Mouse (Mus musculus) stomach, embryonic 14.5 days (tissue): Measurements from ENCODE around the gene Mycbp2. TPM values are rescaled to one million over a fixed set of nuclear protein-coding genes. Genes with fewer than 3 reads are reported as not detected.
A peak's percentile ranks its signal among the peaks of the same experiment; 100 is the strongest.

Experiments used
- ATAC-seq: fragments of 200-750 bp; cut with Nextera tagmentation; 2 replicates; pipeline ENCODE4 v1.8.0; 2017; ENCODE audit warnings: low read depth, moderate TSS enrichment; ENCODE audit not compliant: insufficient number of reproducible peaks, insufficient read depth, low FRiP score
- H3K27ac ChIP-seq: fragments of 300-500 bp; sonication (generic); 2 replicates; pipeline ENCODE4 v1.5.1; 2014; ENCODE audit warnings: mild to moderate bottlenecking, low read length, moderate library complexity, mixed read lengths
- H3K27me3 ChIP-seq: fragments of 300-500 bp; sonication (generic); 2 replicates; pipeline ENCODE4 v1.6.1; 2014; ENCODE audit warnings: low read length, control low read depth, mixed read lengths; ENCODE audit not compliant: control insufficient read depth, insufficient read depth
- H3K36me3 ChIP-seq: fragments of 300-500 bp; sonication (generic); 2 replicates; pipeline ENCODE4 v1.6.1; 2014; ENCODE audit warnings: mild to moderate bottlenecking, control low read depth, low read length, moderate library complexity, mixed read lengths; ENCODE audit not compliant: control insufficient read depth, insufficient read depth
- H3K4me1 ChIP-seq: fragments of 300-500 bp; sonication (generic); 2 replicates; pipeline ENCODE4 v1.6.1; 2014; ENCODE audit warnings: low read length, control low read depth, mixed read lengths; ENCODE audit not compliant: control insufficient read depth, insufficient read depth
- H3K4me2 ChIP-seq: fragments of 300-500 bp; sonication (generic); replicated peaks from 2 replicates; pipeline ENCODE4 v1.6.1; 2014; ENCODE audit warnings: low read depth, low read length, control low read depth
- H3K4me3 ChIP-seq: fragments of 300-500 bp; sonication (generic); 2 replicates; pipeline ENCODE4 v1.5.1; 2014; ENCODE audit warnings: low read depth, low read length, control low read depth
- H3K9ac ChIP-seq: fragments of 300-500 bp; sonication (generic); replicated peaks from 2 replicates; pipeline ENCODE4 v1.6.1; 2014; ENCODE audit warnings: low read depth, mild to moderate bottlenecking, control low read depth, low read length, moderate library complexity, mixed read lengths
- H3K9me3 ChIP-seq: fragments of 300-500 bp; sonication (generic); 2 replicates; pipeline ENCODE4 v1.6.1; 2016; ENCODE audit warnings: low read depth, low read length, control low read depth; ENCODE audit not compliant: control insufficient read depth
- WGBS: fragments of 180-500 bp; shearing (Covaris S2); extraction: QIAGEN DNeasy Blood & Tissue Kit; methylation state at CpG from one replicate; pipeline ENCODE4 v1.1.7; 2014; 5-methylcytosine and 5-hydroxymethylcytosine counted together
- polyA plus RNA-seq: library from polyadenylated mRNA; unstranded; fragments of >200 nt; fragmentation: Nextera tagmentation; extraction: Ambion mirVana; gene quantifications from 2 replicates; pipeline ENCODE4 v1.2.1, GENCODE M21; 2014

The Mycbp2 gene
- polyA plus RNA-seq, 1 experiment from 2014 or later = 37.8 TPM

DNA sequence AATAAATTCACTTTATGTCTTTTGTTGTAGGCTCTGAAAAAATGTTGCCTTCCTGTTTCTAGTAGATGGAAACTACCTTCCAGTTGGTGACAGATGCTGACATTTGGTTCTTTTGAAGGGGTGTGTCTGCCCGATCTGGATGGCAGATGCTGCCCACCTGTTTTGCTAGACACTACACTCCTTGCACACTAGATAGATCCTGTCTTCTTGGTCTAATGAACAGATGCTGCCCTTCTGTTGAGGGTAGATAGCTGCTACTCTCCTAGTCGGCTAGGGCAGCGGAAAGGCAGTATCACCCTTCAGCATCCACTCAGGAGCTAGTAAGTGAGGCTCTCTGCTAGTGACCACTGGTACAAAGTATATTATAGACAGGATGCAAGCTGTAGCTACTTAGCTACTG lies 9.5 kb upstream of the Mycbp2 start:
- Histone ChIP-seq H3K4me3 (no peak overlapping the region), H3K9me3 (no peaks in the 10 kb centered on the region), H3K4me2 (no peak overlapping the region), H3K27ac (no peak overlapping the region), H3K9ac (no peak overlapping the region), H3K36me3 (no peaks in the 10 kb centered on the region), H3K4me1 (no peaks in the 10 kb centered on the region), H3K27me3 (no peaks in the 10 kb centered on the region)
- ATAC-seq = no peak
- 65% methylated on average over 3 of the region's 3 CpGs for WGBS

- H3K9ac ChIP-seq = no peak overlapping the region
- H3K36me3 ChIP-seq = no peaks in the 10 kb centered on the region
- no peak overlapping the region for H3K4me3 ChIP-seq
- no peak overlapping the region for H3K27ac ChIP-seq
- peak overlapping the region; percentile 21 for H3K4me2 ChIP-seq
- H3K27me3 ChIP-seq = no peaks in the 10 kb centered on the region
- peak; percentile 39; the same call in 1 of the 2 replicates for ATAC-seq
- WGBS = 34% methylated on average over 16 of the region's 18 CpGs
- no peaks in the 10 kb centered on the region for H3K9me3 ChIP-seq
- no peaks in the 10 kb centered on the region for H3K4me1 ChIP-seq
Measured at GRCm38 (mm10) chr14:103354396-103355352, 8.1 kb upstream of the Mycbp2 start.

DNA sequence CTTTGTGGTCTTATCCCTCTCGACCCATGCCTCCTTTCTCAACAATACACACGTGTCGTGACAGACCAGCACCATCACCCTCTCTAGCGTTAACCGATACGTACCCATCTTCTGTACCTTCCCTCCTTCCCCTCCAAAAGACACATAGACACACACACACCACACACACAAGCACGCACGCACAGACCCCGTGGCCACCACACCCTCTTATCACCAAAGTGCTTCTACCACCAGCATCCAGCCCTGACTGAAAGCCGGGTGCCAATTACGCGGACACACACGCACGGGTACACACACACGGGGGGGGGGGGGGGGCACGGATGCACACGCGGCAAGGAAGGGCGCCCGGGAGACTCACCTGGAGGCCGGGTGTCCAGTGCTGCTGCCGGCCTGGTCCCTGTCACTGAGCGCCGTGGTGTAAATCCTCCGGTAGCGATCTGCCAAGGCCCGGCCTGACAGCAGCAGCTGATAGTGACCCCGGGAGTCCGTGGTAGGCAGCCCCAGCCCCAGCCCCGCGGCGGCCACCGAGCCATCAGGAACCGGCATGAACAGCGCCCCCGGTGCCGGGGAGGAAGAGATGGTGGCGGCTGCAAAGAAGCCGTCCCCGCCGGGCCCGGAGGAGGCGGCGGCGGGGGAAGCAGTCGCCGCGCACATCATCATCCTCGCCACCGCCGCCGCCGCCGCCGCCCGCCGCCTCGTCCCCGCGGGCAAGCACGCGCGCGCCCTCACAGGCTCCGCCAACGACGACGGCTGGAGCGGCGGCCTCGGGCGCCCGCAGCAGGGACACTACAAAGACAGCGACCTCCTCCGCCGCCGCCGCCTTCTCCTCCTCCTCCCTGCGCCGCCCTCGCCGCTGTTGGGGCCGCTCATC lies 521 bp downstream of the Mycbp2 start:
- Histone ChIP-seq H3K4me1 (peaks cover 12% of the 10 kb centered on the region), H3K36me3 (no peaks in the 10 kb centered on the region), H3K4me3 (peak overlapping the region; percentile 86), H3K9ac (peak overlapping the region; percentile 68), H3K9me3 (no peaks in the 10 kb centered on the region), H3K27ac (peak overlapping the region; percentile 68), H3K27me3 (no peaks in the 10 kb centered on the region), H3K4me2 (peak overlapping the region; percentile 57)
- peak; percentile 34 for ATAC-seq
- WGBS = under 1% methylated on average over 49 of the region's 83 CpGs

DNA sequence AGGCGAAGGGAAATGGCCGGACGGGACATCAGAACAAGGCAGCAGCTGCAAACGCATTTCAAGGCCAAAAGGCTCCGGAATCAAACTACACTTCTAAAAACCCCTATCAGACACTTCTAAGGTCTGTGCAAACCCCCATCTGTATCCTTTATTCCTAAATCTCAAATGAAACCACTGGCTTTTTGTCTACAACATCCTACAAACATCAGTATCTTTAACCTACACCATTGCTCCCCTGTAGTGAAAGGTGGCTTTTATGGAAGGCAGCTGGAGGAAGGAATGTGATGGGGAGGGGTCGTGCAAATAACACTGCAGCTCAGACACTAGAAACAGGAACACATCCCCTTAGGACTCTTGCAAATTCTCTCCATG lies 1.1 kb downstream of the Mycbp2 start:
- Histone ChIP-seq H3K27ac (peak overlapping the region; percentile 68; the same call in 1 of the 2 replicates), H3K4me2 (peak overlapping the region; percentile 57), H3K9me3 (no peaks in the 10 kb centered on the region), H3K4me3 (peak overlapping the region; percentile 86), H3K36me3 (no peaks in the 10 kb centered on the region), H3K9ac (peak overlapping the region; percentile 68), H3K27me3 (no peaks in the 10 kb centered on the region), H3K4me1 (peaks cover 12% of the 10 kb centered on the region)
- WGBS = 3% methylated on average over 6 of the region's 6 CpGs
- ATAC-seq = no peak

GRCm38 (mm10) chr14:103345011-103345410 lies 1.6 kb downstream of the Mycbp2 start:
- peak overlapping the region; percentile 68; the same call in 1 of the 2 replicates for H3K9ac ChIP-seq
- 44% methylated on average over 2 of the region's 2 CpGs for WGBS
- H3K27me3 ChIP-seq = no peaks in the 10 kb centered on the region
- H3K9me3 ChIP-seq = no peaks in the 10 kb centered on the region
- H3K4me2 ChIP-seq = peak overlapping the region; percentile 57
- peaks cover 12% of the 10 kb centered on the region for H3K4me1 ChIP-seq
- H3K4me3 ChIP-seq = peak overlapping the region; percentile 86
- no peaks in the 10 kb centered on the region for H3K36me3 ChIP-seq
- H3K27ac ChIP-seq = no peak overlapping the region
- no peak for ATAC-seq

GRCm38 (mm10) chr14:103343791-103344190 lies 2.8 kb downstream of the Mycbp2 start:
- H3K9me3 ChIP-seq = no peaks in the 10 kb centered on the region
- no peak overlapping the region for H3K9ac ChIP-seq
- no peak overlapping the region for H3K27ac ChIP-seq
- no peaks in the 10 kb centered on the region for H3K27me3 ChIP-seq
- no peaks in the 10 kb centered on the region for H3K36me3 ChIP-seq
- no peak overlapping the region for H3K4me3 ChIP-seq
- peaks cover 12% of the 10 kb centered on the region for H3K4me1 ChIP-seq
- no peak for ATAC-seq
- 57% methylated on average over 5 of the region's 5 CpGs for WGBS
- no peak overlapping the region for H3K4me2 ChIP-seq

- H3K9me3 ChIP-seq = no peaks in the 10 kb centered on the region
- H3K4me2 ChIP-seq = no peak overlapping the region
- WGBS = 76% methylated on average over 1 of the region's 1 CpGs
- no peak overlapping the region for H3K27ac ChIP-seq
- no peaks in the 10 kb centered on the region for H3K27me3 ChIP-seq
- no peak for ATAC-seq
- H3K36me3 ChIP-seq = no peaks in the 10 kb centered on the region
- peaks cover 12% of the 10 kb centered on the region for H3K4me1 ChIP-seq
- H3K4me3 ChIP-seq = no peak overlapping the region
- H3K9ac ChIP-seq = no peak overlapping the region
Measured at GRCm38 (mm10) chr14:103341385-103342294, 5.0 kb downstream of the Mycbp2 start.
